Mouse (Mus musculus): ENCODE results near the gene Mettl1.

GRCm38 (mm10) chr10:127063239-127063872 lies 22.1 kb downstream of the Mettl1 start, which contains the start of gene Cdk4:
- TF ChIP-seq CTCF (IDR thresholded peaks at IDR 0.05; ENCODE audit: control insufficient read depth, insufficient read depth, low read length), result no peak
- peak; percentile 56; the same call in 1 of the 2 replicates for TF ChIP-seq POLR2A (IDR thresholded peaks at IDR 0.05; ENCODE audit: borderline replicate concordance, control insufficient read depth, low read depth, low read length)
